Mouse (Mus musculus) liver, embryonic 14.5 days (tissue): ENCODE data around the gene Mndal. TPM values are rescaled to one million over a fixed set of nuclear protein-coding genes. Genes with fewer than 3 reads are reported as not detected.
"Not testable (repeated sequence)": the region's sequence is repeated elsewhere in the genome, so short reads cannot be mapped to it uniquely, and the experiment has no call there.

Experiments
- ATAC-seq: fragments of 200-750 bp; cut with Nextera tagmentation; 2 replicates; pipeline ENCODE4 v1.8.0; 2017; ENCODE audit warnings: moderate number of reproducible peaks, mild to moderate bottlenecking, moderate library complexity; ENCODE audit not compliant: insufficient read depth
- DNase-seq, 3 experiments: peaks; one replicate each; pipeline ENCODE4 v3.0.0-alpha.2; 2012 to 2013; ENCODE audit warnings: low read depth in 3 of 3, low spot score in 3 of 3
- H3K27ac ChIP-seq: fragments of 300-500 bp; sonication (generic); 2 replicates; pipeline ENCODE4 v1.5.1; 2014; ENCODE audit warnings: moderate library complexity, mild to moderate bottlenecking, control low read depth, inconsistent platforms
- H3K27me3 ChIP-seq: fragments of 300-500 bp; sonication (generic); 2 replicates; pipeline ENCODE4 v1.6.1; 2014; ENCODE audit warnings: mild to moderate bottlenecking, low read length, moderate library complexity; ENCODE audit not compliant: control insufficient read depth, insufficient read depth
- H3K36me3 ChIP-seq: fragments of 300-500 bp; sonication (generic); replicated peaks from 2 replicates; pipeline ENCODE4 v1.6.1; 2014; ENCODE audit warnings: low read depth; ENCODE audit not compliant: control insufficient read depth, insufficient read depth
- H3K4me1 ChIP-seq, 2 experiments: fragments of 200-500 bp in 1 of 2; fragments of 300-500 bp in 1 of 2; sonication (generic) in 1 of 2; replicated peaks; 2 replicates each; pipeline ENCODE4 v1.6.1; 2012 to 2014; ENCODE audit warnings: antibody characterized with exemption in 1 of 2, inconsistent platforms in 1 of 2, low read length in 1 of 2; ENCODE audit not compliant: control insufficient read depth in 2 of 2, insufficient read depth in 2 of 2
- H3K4me2 ChIP-seq: fragments of 300-500 bp; sonication (generic); 2 replicates; pipeline ENCODE4 v1.6.1; 2014; ENCODE audit warnings: low read depth, mild to moderate bottlenecking, control low read depth, moderate library complexity
- H3K4me3 ChIP-seq, 2 experiments: fragments of 200-500 bp in 1 of 2; fragments of 300-500 bp in 1 of 2; sonication (generic) in 1 of 2; 2 replicates each; pipeline ENCODE4 v1.5.1; 2012 to 2014; ENCODE audit warnings: low read depth in 2 of 2, low read length in 2 of 2, mild to moderate bottlenecking in 2 of 2, control low read depth in 1 of 2, inconsistent platforms in 1 of 2, moderate library complexity in 1 of 2; ENCODE audit not compliant: insufficient read depth in 1 of 2
- H3K9ac ChIP-seq: fragments of 300-500 bp; sonication (generic); replicated peaks from 2 replicates; pipeline ENCODE4 v1.6.1; 2014; ENCODE audit warnings: mild to moderate bottlenecking, control low read depth, moderate library complexity
- H3K9me3 ChIP-seq: fragments of 300-500 bp; sonication (generic); 2 replicates; pipeline ENCODE4 v1.6.1; 2016; ENCODE audit warnings: low read length, mixed read lengths; ENCODE audit not compliant: control insufficient read depth
- WGBS: fragments of 180-500 bp; shearing (Covaris S2); extraction: QIAGEN DNeasy Blood & Tissue Kit; methylation state at CpG from one replicate; pipeline ENCODE4 v1.1.7; 2014; ENCODE audit not compliant: insufficient replicate concordance; 5-methylcytosine and 5-hydroxymethylcytosine counted together
- polyA plus RNA-seq, 2 experiments: library from polyadenylated mRNA; depleted of rRNA in 1 of 2; stranded (reverse) in 1 of 2; unstranded in 1 of 2; fragments of >200 nt; fragmentation: Nextera tagmentation in 1 of 2; extraction: Ambion mirVana in 1 of 2; gene quantifications; 2 replicates each; pipeline versions ENCODE4 v1.2.1 to v1.2.3; 2012 to 2014

The Mndal gene
- polyA plus RNA-seq, 2 experiments: 2.6 to 2.8 TPM

GRCm38 (mm10) chr1:173802689-173803281 is 139.5 kb downstream of the Mndal start:
- H3K4me2 ChIP-seq, H3K9me3 ChIP-seq, H3K9ac ChIP-seq, H3K36me3 ChIP-seq, H3K4me3 ChIP-seq, H3K27ac ChIP-seq, H3K4me1 ChIP-seq, H3K27me3 ChIP-seq, DNase-seq: not testable (repeated sequence)
- 34% methylated on average over 2 of the region's 2 CpGs for WGBS
- ATAC-seq: 0 out of 2 replicates have a peak, but pooled peaks have one; percentile 31

GRCm38 (mm10) chr1:173802207-173802606 is 140.1 kb downstream of the Mndal start:
- not testable (repeated sequence) for H3K36me3 ChIP-seq
- WGBS: 29% methylated on average over 3 of the region's 3 CpGs

GRCm38 (mm10) chr1:173801791-173802190 is 140.5 kb downstream of the Mndal start:
- H3K4me3 ChIP-seq, H3K36me3 ChIP-seq, H3K4me1 ChIP-seq, H3K27me3 ChIP-seq, ATAC-seq, H3K4me2 ChIP-seq, H3K27ac ChIP-seq, H3K9ac ChIP-seq, H3K9me3 ChIP-seq, DNase-seq: not testable (repeated sequence)
- 41% methylated on average over 2 of the region's 2 CpGs for WGBS

More at GRCm38 (mm10) chr1:173802207-173802606, 140.1 kb downstream of the Mndal start:
- not testable (repeated sequence) for H3K9me3 ChIP-seq, H3K4me2 ChIP-seq, H3K4me1 ChIP-seq, H3K4me3 ChIP-seq, H3K27ac ChIP-seq, H3K9ac ChIP-seq, DNase-seq, ATAC-seq, H3K27me3 ChIP-seq

Other genes with a start within 250 kb of the Mndal start
- 1.8 and 2.2 TPM in 2 replicates for gene Ifi207, start 200.7 kb downstream of the Mndal start, polyA plus RNA-seq (2012; rRNA removed)
- gene Ifi207, start 200.7 kb downstream of the Mndal start, polyA plus RNA-seq (2014; fragmentation: Nextera tagmentation; extraction: Ambion mirVana): 1.4 and 2.0 TPM in 2 replicates
- gene Ifi204, start 175.5 kb downstream of the Mndal start, polyA plus RNA-seq (2012; rRNA removed): 0.95 and 2.3 TPM in 2 replicates
- 2.9 and 3.3 TPM in 2 replicates for gene Ifi204, start 175.5 kb downstream of the Mndal start, polyA plus RNA-seq (2014; fragmentation: Nextera tagmentation; extraction: Ambion mirVana)
- 0.61 and 1.2 TPM in 2 replicates for gene Ifi211, start 29.4 kb downstream of the Mndal start, polyA plus RNA-seq (2012; rRNA removed)
- gene Ifi211, start 29.4 kb downstream of the Mndal start, polyA plus RNA-seq (2014; fragmentation: Nextera tagmentation; extraction: Ambion mirVana): 1.5 and 1.6 TPM in 2 replicates
- gene Ifi203, start 181 bp upstream of the Mndal start, polyA plus RNA-seq (2012; rRNA removed): 1.1 and 1.4 TPM in 2 replicates
- 2.1 and 2.9 TPM in 2 replicates for gene Ifi203, start 181 bp upstream of the Mndal start, polyA plus RNA-seq (2014; fragmentation: Nextera tagmentation; extraction: Ambion mirVana)
- gene Ifi202b, start 40.3 kb upstream of the Mndal start, polyA plus RNA-seq (2012; rRNA removed): not detected in 2 replicates
- gene Ifi202b, start 40.3 kb upstream of the Mndal start, polyA plus RNA-seq (2014; fragmentation: Nextera tagmentation; extraction: Ambion mirVana): not detected in 2 replicates
- gene Ifi205, start 89.3 kb upstream of the Mndal start, polyA plus RNA-seq (2012; rRNA removed): 0.24 and 0.28 TPM in 2 replicates
- 0.67 and 0.68 TPM in 2 replicates for gene Ifi205, start 89.3 kb upstream of the Mndal start, polyA plus RNA-seq (2014; fragmentation: Nextera tagmentation; extraction: Ambion mirVana)
- gene Olfr433, start 98.2 kb upstream of the Mndal start, polyA plus RNA-seq (2012; rRNA removed): 0.06 and 0.10 TPM in 2 replicates
- 0.03 and 0.08 TPM in 2 replicates for gene Olfr433, start 98.2 kb upstream of the Mndal start, polyA plus RNA-seq (2014; fragmentation: Nextera tagmentation; extraction: Ambion mirVana)
- gene Olfr432, start 106.7 kb upstream of the Mndal start, polyA plus RNA-seq (2012; rRNA removed): not detected in 2 replicates
- gene Olfr432, start 106.7 kb upstream of the Mndal start, polyA plus RNA-seq (2014; fragmentation: Nextera tagmentation; extraction: Ambion mirVana): not detected in 2 replicates
- not detected in 2 replicates for gene Olfr430, start 124.1 kb upstream of the Mndal start, polyA plus RNA-seq (2012; rRNA removed)
- gene Olfr430, start 124.1 kb upstream of the Mndal start, polyA plus RNA-seq (2014; fragmentation: Nextera tagmentation; extraction: Ambion mirVana): not detected in 2 replicates
- not detected in 2 replicates for gene Olfr429, start 141.8 kb upstream of the Mndal start, polyA plus RNA-seq (2012; rRNA removed)
- gene Olfr429, start 141.8 kb upstream of the Mndal start, polyA plus RNA-seq (2014; fragmentation: Nextera tagmentation; extraction: Ambion mirVana): not detected in 2 replicates
- gene Olfr427, start 154.4 kb upstream of the Mndal start, polyA plus RNA-seq (2012; rRNA removed): not detected in 2 replicates
- gene Olfr427, start 154.4 kb upstream of the Mndal start, polyA plus RNA-seq (2014; fragmentation: Nextera tagmentation; extraction: Ambion mirVana): not detected in 2 replicates
- not detected in 2 replicates for gene Olfr231, start 178.7 kb upstream of the Mndal start, polyA plus RNA-seq (2012; rRNA removed)
- not detected in 2 replicates for gene Olfr231, start 178.7 kb upstream of the Mndal start, polyA plus RNA-seq (2014; fragmentation: Nextera tagmentation; extraction: Ambion mirVana)
- not detected in 2 replicates for gene Olfr424, start 189.0 kb upstream of the Mndal start, polyA plus RNA-seq (2012; rRNA removed)
- gene Olfr424, start 189.0 kb upstream of the Mndal start, polyA plus RNA-seq (2014; fragmentation: Nextera tagmentation; extraction: Ambion mirVana): not detected in 2 replicates
- not detected in 2 replicates for gene Olfr420, start 213.1 kb upstream of the Mndal start, polyA plus RNA-seq (2012; rRNA removed)
- 0.30 and 1.1 TPM in 2 replicates for gene Olfr420, start 213.1 kb upstream of the Mndal start, polyA plus RNA-seq (2014; fragmentation: Nextera tagmentation; extraction: Ambion mirVana)
- gene Spta1, start 230.3 kb upstream of the Mndal start, polyA plus RNA-seq (2012; rRNA removed): 23.1 and 38.7 TPM in 2 replicates
- 45.0 and 49.1 TPM in 2 replicates for gene Spta1, start 230.3 kb upstream of the Mndal start, polyA plus RNA-seq (2014; fragmentation: Nextera tagmentation; extraction: Ambion mirVana)